In the genomic region with DNA sequence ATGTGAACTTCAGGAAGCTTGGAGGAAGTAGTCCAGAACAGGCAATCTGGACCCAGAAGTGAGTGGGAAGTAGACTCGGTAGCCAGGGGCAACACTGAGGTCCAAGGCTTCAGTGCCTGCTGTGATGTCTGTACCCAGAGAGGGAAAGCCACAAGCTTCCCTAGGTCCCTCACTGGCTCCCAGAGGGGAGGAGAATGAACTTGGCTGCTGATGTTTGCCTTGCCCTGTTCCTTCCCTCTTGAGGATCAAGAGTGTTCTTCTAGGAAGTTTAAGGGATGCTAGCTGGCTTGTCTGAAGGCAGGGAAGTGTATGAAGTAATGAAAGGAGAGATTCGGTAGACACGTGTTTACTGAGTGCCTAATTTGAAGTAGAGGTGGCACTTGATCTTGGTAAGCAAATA, we compare ENCODE assay signal across 25 mouse cellular contexts. TPM values are rescaled to one million over a fixed set of nuclear protein-coding genes. Genes with fewer than 3 reads are reported as not detected.
DNase-seq lines count a peak whose midpoint lies in the region; ATAC-seq and TF ChIP-seq lines count a peak whose summit lies in the region.
"Had no signal": no experiment of that assay in that cellular context is flagged by ENCODE, and none has a peak within 500 bp of the region (broad histone marks: within the 10 kb centered on the region; RNA-seq: fewer than 3 reads in every experiment).

No protein-coding gene starts in this region.

- no peak overlapping the region for H3K27ac ChIP-seq in lung, embryonic 14.5 days (ENCODE audit: low read depth)
- H3K27ac ChIP-seq: forebrain, embryonic 10.5 days; forebrain, embryonic 13.5 days; hindbrain, embryonic 12.5 days; hindbrain, embryonic 15.5 days had no signal

- H3K27me3 ChIP-seq in lung, embryonic 14.5 days (ENCODE audit: insufficient read depth, low read length): no peaks in the 10 kb centered on the region
- H3K27me3 ChIP-seq in E14TG2a.4 (ENCODE audit: insufficient read depth, low read length): peaks cover 30% of the 10 kb centered on the region
- H3K27me3 ChIP-seq: forebrain, embryonic 13.5 days; hindbrain, embryonic 15.5 days had no signal

- no peak overlapping the region for H3K4me2 ChIP-seq in lung, embryonic 14.5 days
- H3K4me2 ChIP-seq: forebrain, embryonic 13.5 days; heart, embryonic 11.5 days; hindbrain, embryonic 12.5 days; hindbrain, embryonic 15.5 days had no signal

- no peak overlapping the region for H3K4me3 ChIP-seq in lung, embryonic 14.5 days (ENCODE audit: low read depth, low read length)
- H3K4me3 ChIP-seq in E14TG2a.4 (replicated peaks; ENCODE audit: low read length): peak overlapping the region; percentile 13; the same call in 1 of the 2 replicates
- H3K4me3 ChIP-seq: forebrain, embryonic 10.5 days; forebrain, embryonic 13.5 days; hindbrain, embryonic 12.5 days; hindbrain, embryonic 15.5 days had no signal

- no peaks in the 10 kb centered on the region for H3K36me3 ChIP-seq in lung, embryonic 14.5 days (ENCODE audit: insufficient read depth)
- H3K36me3 ChIP-seq in E14TG2a.4 (ENCODE audit: insufficient read depth, low read length): no peaks in the 10 kb centered on the region
- H3K36me3 ChIP-seq: forebrain, embryonic 10.5 days; hindbrain, embryonic 12.5 days; hindbrain, embryonic 15.5 days had no signal

- H3K9me3 ChIP-seq in lung, embryonic 14.5 days (ENCODE audit: low read depth, low read length): no peaks in the 10 kb centered on the region
- no peaks in the 10 kb centered on the region for H3K9me3 ChIP-seq in E14TG2a.4 (ENCODE audit: low read length)
- H3K9me3 ChIP-seq: forebrain, embryonic 10.5 days; forebrain, embryonic 13.5 days; hindbrain, embryonic 12.5 days; hindbrain, embryonic 15.5 days had no signal

- H3K4me1 ChIP-seq in lung, embryonic 14.5 days (ENCODE audit: insufficient read depth): no peaks in the 10 kb centered on the region
- H3K4me1 ChIP-seq in E14TG2a.4 (replicated peaks; ENCODE audit: low read depth, low read length): peaks cover 66% of the 10 kb centered on the region
- H3K4me1 ChIP-seq: forebrain, embryonic 13.5 days; hindbrain, embryonic 12.5 days; hindbrain, embryonic 15.5 days had no signal

- TF ChIP-seq CTCF in lung, embryonic 14.5 days (IDR thresholded peaks at IDR 0.05; ENCODE audit: low read depth): no peak
- no peak for TF ChIP-seq CTCF in E14TG2a.4 (conservative IDR thresholded peaks at IDR 0.05; ENCODE audit: low read length)

- 13% methylated on average over 3 of the region's 3 CpGs for WGBS in lung, embryonic 14.5 days

- no peak overlapping the region for H3K9ac ChIP-seq in lung, embryonic 14.5 days
- H3K9ac ChIP-seq: forebrain, embryonic 13.5 days; hindbrain, embryonic 12.5 days; hindbrain, embryonic 15.5 days had no signal

- DNase-seq in lung, embryonic 14.5 days: peak; percentile 4
- no peak for DNase-seq in lung, postnatal 10 days
- DNase-seq in ES-CJ7 (ENCODE audit: low read depth, low spot score): peak; percentile 17
- DNase-seq in ZHBTc4 (ENCODE audit: low read depth, low spot score): peak; percentile 16
- no peak for DNase-seq in T-cell, adult 2 months (ENCODE audit: low spot score)
- DNase-seq in kidney, postnatal 4 days: no peak
- DNase-seq: adrenal gland, adult 2 months; adrenal gland, postnatal 25 days; B cell, adult 2 months; cerebellum, adult 11-12 months; cerebellum, adult 8-10 months; cerebellum, postnatal 14 days; gastrocnemius, postnatal 36 days; heart, adult 11 months had no signal

- ATAC-seq in lung, embryonic 14.5 days (ENCODE audit: insufficient read depth): no peak
- ATAC-seq: forebrain, embryonic 13.5 days; forebrain, embryonic 16.5 days; intestine, postnatal 0 days had no signal

RNA-seq across cellular contexts. Expression of gene Dnmt3b, which starts 6.8 kb away (rescaled TPM):
- polyA plus RNA-seq in lung, embryonic 14.5 days (2014; fragmentation: Nextera tagmentation; extraction: Ambion mirVana): 14.8 and 18.1 TPM in 2 replicates

RNA-seq across cellular contexts. Expression of gene Commd7, which starts 9.9 kb away (rescaled TPM):
- 66.5 and 70.9 TPM in 2 replicates for polyA plus RNA-seq in lung, embryonic 14.5 days (2014; fragmentation: Nextera tagmentation; extraction: Ambion mirVana)

RNA-seq across cellular contexts. Expression of gene Dnmt3c, which starts 54.0 kb away (rescaled TPM):
- 0.11 and 0.12 TPM in 2 replicates for polyA plus RNA-seq in lung, embryonic 14.5 days (2014; fragmentation: Nextera tagmentation; extraction: Ambion mirVana)
- polyA plus RNA-seq: embryonic facial prominence, embryonic 11.5 days; embryonic facial prominence, embryonic 14.5 days; forebrain, embryonic 10.5 days; forebrain, embryonic 13.5 days; forebrain, embryonic 16.5 days; heart, embryonic 11.5 days; heart, embryonic 14.5 days; intestine, postnatal 0 days had no signal

Comparison
In these comparisons a context has a peak if more than half of its experiments do, and no peak if none do; other contexts are left out.
1. DNase-seq: peak in lung, embryonic 14.5 days (single experiment), ES-CJ7 (single experiment) and ZHBTc4 (single experiment); none in lung, postnatal 10 days (single experiment), T-cell, adult 2 months (single experiment) and kidney, postnatal 4 days (0 of 2).